Comparison of ENCODE assay signal across 13 mouse cellular contexts in the genomic region with DNA sequence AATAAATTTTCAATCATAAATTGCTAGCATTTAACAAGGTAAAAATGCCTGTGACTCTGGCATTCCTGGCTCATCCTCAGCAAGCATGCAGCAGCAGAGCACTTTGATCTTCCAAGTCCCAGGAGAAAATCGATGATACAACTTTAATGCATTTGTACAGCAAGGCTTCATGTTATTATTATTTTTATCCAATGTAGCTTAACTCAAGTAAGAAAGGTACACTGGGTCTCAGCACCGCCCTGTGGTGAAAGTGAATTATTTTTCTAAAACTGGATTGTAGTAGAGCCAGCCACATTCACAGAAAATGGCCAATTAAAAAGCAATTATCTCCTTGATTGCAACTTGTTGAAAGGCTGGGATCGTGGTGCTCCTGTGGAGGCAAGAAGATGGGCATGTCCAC.
DNase-seq lines count a peak whose midpoint lies in the region; ATAC-seq and TF ChIP-seq lines count a peak whose summit lies in the region.
"Had no signal": no experiment of that assay in that cellular context is flagged by ENCODE, and none has a peak within 500 bp of the region (broad histone marks: within the 10 kb centered on the region; RNA-seq: fewer than 3 reads in every experiment).

No protein-coding gene starts in this region.

- peaks cover 60% of the 10 kb centered on the region for H3K4me1 ChIP-seq in cerebellum, adult 2 months (ENCODE audit: control insufficient read depth, insufficient read depth, low read length)
- H3K4me1 ChIP-seq in intestine, postnatal 0 days (replicated peaks; ENCODE audit: control insufficient read depth, insufficient read depth, low read length) = no peaks in the 10 kb centered on the region
- no peaks in the 10 kb centered on the region for H3K4me1 ChIP-seq in intestine, embryonic 15.5 days (replicated peaks)
- no peaks in the 10 kb centered on the region for H3K4me1 ChIP-seq in MEL (ENCODE audit: control insufficient read depth in 1 of 2, insufficient read depth in 2 of 2, low read length in 2 of 2)
- peaks cover 10% of the 10 kb centered on the region; the same call in 1 of the 2 replicates for H3K4me1 ChIP-seq in midbrain, embryonic 14.5 days (ENCODE audit: control insufficient read depth, insufficient read depth, low read length)
- H3K4me1 ChIP-seq: stomach, embryonic 15.5 days had no signal

- no peaks in the 10 kb centered on the region for H3K36me3 ChIP-seq in intestine, postnatal 0 days (ENCODE audit: control insufficient read depth, insufficient read depth)
- H3K36me3 ChIP-seq in intestine, embryonic 15.5 days = no peaks in the 10 kb centered on the region
- no peaks in the 10 kb centered on the region for H3K36me3 ChIP-seq in MEL (ENCODE audit: control insufficient read depth in 1 of 2, insufficient read depth in 2 of 2, low read length in 2 of 2)
- no peaks in the 10 kb centered on the region for H3K36me3 ChIP-seq in midbrain, embryonic 14.5 days (ENCODE audit: control insufficient read depth, insufficient read depth, low read length)
- H3K36me3 ChIP-seq: stomach, embryonic 15.5 days had no signal

- H3K27ac ChIP-seq in cerebellum, adult 2 months (ENCODE audit: insufficient read depth, low read length) = peak overlapping the region; percentile 95
- no peak overlapping the region for H3K27ac ChIP-seq in intestine, postnatal 0 days (ENCODE audit: low read depth, low read length)
- H3K27ac ChIP-seq in intestine, embryonic 15.5 days = no peak overlapping the region
- H3K27ac ChIP-seq in MEL (ENCODE audit: control insufficient read depth, low read depth, low read length) = no peak overlapping the region
- 0 out of 2 replicates have a peak overlapping the region, but pooled peaks have one; percentile 45 for H3K27ac ChIP-seq in midbrain, embryonic 14.5 days (replicated peaks; ENCODE audit: low read depth, low read length)
- H3K27ac ChIP-seq: stomach, embryonic 15.5 days had no signal

- H3K4me3 ChIP-seq in cerebellum, adult 2 months (replicated peaks; ENCODE audit: insufficient read depth, low read depth, low read length) = no peak overlapping the region
- H3K4me3 ChIP-seq in intestine, postnatal 0 days (ENCODE audit: low read depth, low read length) = no peak overlapping the region
- H3K4me3 ChIP-seq in intestine, embryonic 15.5 days (replicated peaks) = no peak overlapping the region
- H3K4me3 ChIP-seq in MEL (ENCODE audit: control insufficient read depth in 1 of 2, insufficient read depth in 1 of 2, low read depth in 2 of 2, low read length in 2 of 2) = no peak overlapping the region
- H3K4me3 ChIP-seq in midbrain, embryonic 14.5 days (replicated peaks; ENCODE audit: low read depth, low read length) = no peak overlapping the region
- H3K4me3 ChIP-seq: stomach, embryonic 15.5 days had no signal

- no peaks in the 10 kb centered on the region for H3K9me3 ChIP-seq in intestine, postnatal 0 days (ENCODE audit: control insufficient read depth)
- no peaks in the 10 kb centered on the region for H3K9me3 ChIP-seq in intestine, embryonic 15.5 days
- no peaks in the 10 kb centered on the region for H3K9me3 ChIP-seq in MEL (replicated peaks; ENCODE audit: insufficient read depth, low read length)
- no peaks in the 10 kb centered on the region for H3K9me3 ChIP-seq in midbrain, embryonic 14.5 days (ENCODE audit: control insufficient read depth, low read length)
- H3K9me3 ChIP-seq: stomach, embryonic 15.5 days had no signal

- intact Hi-C loops in gastrocnemius, postnatal 14 days (cut with DNase I; ENCODE audit: low total_unique reads) = no loop called here

- no peaks in the 10 kb centered on the region for H3K27me3 ChIP-seq in cerebellum, adult 2 months (ENCODE audit: control insufficient read depth, insufficient read depth, low read length)
- no peaks in the 10 kb centered on the region for H3K27me3 ChIP-seq in intestine, postnatal 0 days (replicated peaks; ENCODE audit: control insufficient read depth, insufficient read depth, low read length)
- H3K27me3 ChIP-seq in intestine, embryonic 15.5 days (replicated peaks) = no peaks in the 10 kb centered on the region
- H3K27me3 ChIP-seq in MEL (ENCODE audit: control insufficient read depth in 1 of 2, insufficient read depth in 2 of 2, low read length in 2 of 2) = no peaks in the 10 kb centered on the region
- H3K27me3 ChIP-seq in midbrain, embryonic 14.5 days (ENCODE audit: control insufficient read depth, insufficient read depth, low read length) = no peaks in the 10 kb centered on the region
- H3K27me3 ChIP-seq: stomach, embryonic 15.5 days had no signal

- peak; percentile 41 for TF ChIP-seq RAD21 in MEL (IDR thresholded peaks at IDR 0.05; ENCODE audit: low read depth, low read length)

- ATAC-seq in intestine, postnatal 0 days = no peak
- no peak for ATAC-seq in intestine, embryonic 15.5 days
- ATAC-seq in midbrain, embryonic 14.5 days (ENCODE audit: low FRiP score, low TSS enrichment) = peak; percentile 4; the same call in 1 of the 2 replicates
- ATAC-seq: intestine, embryonic 16.5 days had no signal

- no peak for TF ChIP-seq CTCF in cerebellum, adult 2 months (IDR thresholded peaks at IDR 0.05; ENCODE audit: borderline replicate concordance, insufficient read depth, low read depth, low read length)
- peak; percentile 56 for TF ChIP-seq CTCF in intestine, postnatal 0 days (IDR thresholded peaks at IDR 0.05; ENCODE audit: low read depth)
- peak in 1 of 3 experiments; percentile 33; a peak in 2 of 6 replicates for TF ChIP-seq CTCF in MEL (IDR thresholded peaks at IDR 0.05 in 2 of 3, conservative IDR thresholded peaks at IDR 0.05 in 1 of 3; ENCODE audit: control insufficient read depth in 1 of 3, insufficient read depth in 1 of 3, low read depth in 2 of 3, low read length in 3 of 3, poor library complexity in 1 of 3, severe bottlenecking in 1 of 3)

- TF ChIP-seq EP300 in MEL (IDR thresholded peaks at IDR 0.05; ENCODE audit: low read depth in 1 of 2, low read length in 2 of 2) = no peak

- no peak overlapping the region for H3K9ac ChIP-seq in intestine, postnatal 0 days (ENCODE audit: low read depth, low read length)
- H3K9ac ChIP-seq in intestine, embryonic 15.5 days = no peak overlapping the region
- H3K9ac ChIP-seq in MEL (ENCODE audit: control insufficient read depth, low read depth, low read length, poor library complexity, severe bottlenecking) = no peak overlapping the region
- H3K9ac ChIP-seq in midbrain, embryonic 14.5 days (replicated peaks; ENCODE audit: low read length) = no peak overlapping the region
- H3K9ac ChIP-seq: stomach, embryonic 15.5 days had no signal

- no peaks in the 10 kb centered on the region for H3K79me2 ChIP-seq in MEL (ENCODE audit: control insufficient read depth, insufficient read depth, low read length, poor library complexity)

- DNase-seq in cerebellum, adult 2 months = no peak
- no peak for DNase-seq in cerebellum, adult 9-10 months
- no peak for DNase-seq in MEL (ENCODE audit: low read depth, low spot score)
- peak; percentile 78 for DNase-seq in midbrain, embryonic 14.5 days
- no peak for DNase-seq in adrenal gland, adult 8-10 months
- DNase-seq in gastrocnemius, postnatal 14 days = no peak
- DNase-seq: gastrocnemius, postnatal 36 days; lung, postnatal 4 days had no signal

- WGBS in cerebellum, adult 2 months = 19% methylated on average over 3 of the region's 3 CpGs
- WGBS in intestine, postnatal 0 days = 84% methylated on average over 3 of the region's 3 CpGs
- WGBS in intestine, embryonic 15.5 days = 79% methylated on average over 3 of the region's 3 CpGs
- 70% methylated on average over 3 of the region's 3 CpGs for WGBS in midbrain, embryonic 14.5 days

- no peak overlapping the region for H3K4me2 ChIP-seq in intestine, postnatal 0 days (replicated peaks; ENCODE audit: low read depth)
- H3K4me2 ChIP-seq in intestine, embryonic 15.5 days (replicated peaks) = no peak overlapping the region
- H3K4me2 ChIP-seq in midbrain, embryonic 14.5 days (ENCODE audit: low read length) = no peak overlapping the region
- H3K4me2 ChIP-seq: liver, embryonic 11.5 days; stomach, embryonic 15.5 days had no signal

- TF ChIP-seq POLR2A in cerebellum, adult 2 months (IDR thresholded peaks at IDR 0.05; ENCODE audit: borderline replicate concordance, insufficient read depth, low read length) = no peak
- TF ChIP-seq POLR2A in MEL (IDR thresholded peaks at IDR 0.05; ENCODE audit: control insufficient read depth in 1 of 2, insufficient read depth in 1 of 2, low read depth in 1 of 2, low read length in 2 of 2, poor library complexity in 1 of 2) = no peak

TF ChIP-seq in MEL, 35 proteins besides CTCF, POLR2A, EP300 and RAD21:
- TF ChIP-seq SMC3 (IDR thresholded peaks at IDR 0.05; ENCODE audit: low read depth, low read length) (peak; percentile 52), MEF2A (IDR thresholded peaks at IDR 0.05; ENCODE audit: extremely low read depth, insufficient replicate concordance, low read depth, low read length, poor library complexity, severe bottlenecking) (no peak)

Comparison
In these comparisons a context has a peak if more than half of its experiments do, and no peak if none do; other contexts are left out.
1. H3K27ac ChIP-seq: peak in cerebellum, adult 2 months (single experiment) and midbrain, embryonic 14.5 days (single experiment); none in intestine, postnatal 0 days (single experiment), intestine, embryonic 15.5 days (single experiment) and MEL (single experiment).